In genomic region chr11:80973976-80974375, GRCm38 (mm10) we compare ENCODE assay signal across 9 mouse cellular contexts.
DNase-seq lines count a peak whose midpoint lies in the region; ATAC-seq lines count a peak whose summit lies in the region.
"Had no signal": no experiment of that assay in that cellular context is flagged by ENCODE, and none has a peak within 500 bp of the region (broad histone marks: within the 10 kb centered on the region; RNA-seq: fewer than 3 reads in every experiment).

No protein-coding gene starts in this region.

- ATAC-seq in cerebellum, adult (ENCODE audit: insufficient number of reproducible peaks, low FRiP score, low TSS enrichment) = no peak
- no peak for ATAC-seq in hindbrain, embryonic 11.5 days (ENCODE audit: low FRiP score)

- H3K9ac ChIP-seq in hindbrain, embryonic 11.5 days (ENCODE audit: low read depth, low read length) = no peak overlapping the region
- H3K9ac ChIP-seq: liver, embryonic 15.5 days had no signal

- H3K27me3 ChIP-seq in hindbrain, embryonic 11.5 days (ENCODE audit: control insufficient read depth, insufficient read depth, low read length) = no peaks in the 10 kb centered on the region
- H3K27me3 ChIP-seq: liver, embryonic 15.5 days had no signal

- H3K36me3 ChIP-seq in hindbrain, embryonic 11.5 days (ENCODE audit: control insufficient read depth, insufficient read depth, low read length) = no peaks in the 10 kb centered on the region
- H3K36me3 ChIP-seq: liver, embryonic 15.5 days had no signal

- no peak overlapping the region for H3K4me3 ChIP-seq in hindbrain, embryonic 11.5 days (ENCODE audit: low read depth, low read length)
- H3K4me3 ChIP-seq: liver, embryonic 15.5 days had no signal

- WGBS in hindbrain, embryonic 11.5 days = 80% methylated on average over 6 of the region's 6 CpGs

- no peaks in the 10 kb centered on the region for H3K9me3 ChIP-seq in hindbrain, embryonic 11.5 days (ENCODE audit: control insufficient read depth, low read length)
- H3K9me3 ChIP-seq: liver, embryonic 15.5 days had no signal

- H3K27ac ChIP-seq in hindbrain, embryonic 11.5 days (ENCODE audit: low read depth, low read length) = no peak overlapping the region
- H3K27ac ChIP-seq: liver, embryonic 15.5 days had no signal

- no peak overlapping the region for H3K4me2 ChIP-seq in hindbrain, embryonic 11.5 days (replicated peaks; ENCODE audit: low read depth, low read length)
- H3K4me2 ChIP-seq: liver, embryonic 15.5 days had no signal

- no peaks in the 10 kb centered on the region for H3K4me1 ChIP-seq in hindbrain, embryonic 11.5 days (replicated peaks; ENCODE audit: control insufficient read depth, insufficient read depth, low read length)
- H3K4me1 ChIP-seq: liver, embryonic 15.5 days had no signal

- peak; percentile 13 for DNase-seq in cerebellum, adult 11 months
- DNase-seq in adrenal gland, adult (ENCODE audit: inconsistent age in 2 of 2, low spot score in 1 of 2) = peak; percentile 62 to 85
- peak; percentile 77 for DNase-seq in gastrocnemius, adult 18-20 months (ENCODE audit: low spot score)
- peak; percentile 56 to 77 for DNase-seq in layer of hippocampus, adult 18-20 months (ENCODE audit: low spot score in 2 of 2)
- DNase-seq in ovary, postnatal 36 days (ENCODE audit: low spot score) = peak; percentile 33
- DNase-seq in hindbrain, embryonic 11.5 days (ENCODE audit: low spot score) = no peak
- DNase-seq in c-Kit-positive CD71-positive TER-119-positive erythroid progenitor cells, embryonic 14.5 days (ENCODE audit: low spot score) = no peak

Comparison
In these comparisons a context has a peak if more than half of its experiments do, and no peak if none do; other contexts are left out.
1. DNase-seq: peak in cerebellum, adult 11 months (single experiment), adrenal gland, adult (2 of 2), gastrocnemius, adult 18-20 months (single experiment), layer of hippocampus, adult 18-20 months (2 of 2) and ovary, postnatal 36 days (single experiment); none in hindbrain, embryonic 11.5 days (single experiment) and c-Kit-positive CD71-positive TER-119-positive erythroid progenitor cells, embryonic 14.5 days (single experiment).